Mouse (Mus musculus) lung, adult 2 months (tissue): Measurements from ENCODE around the gene Gnptab.

Experiments
- CTCF ChIP-seq: fragments of 200-500 bp; IDR thresholded peaks from 2 replicates; pipeline ENCODE4 v1.5.1; 2011; ENCODE audit warnings: mild to moderate bottlenecking, low read length, control low read depth; ENCODE audit not compliant: insufficient read depth
- POLR2A ChIP-seq: fragments of 200-500 bp; IDR thresholded peaks from 2 replicates; pipeline ENCODE4 v1.6.1; 2011; ENCODE audit warnings: low read depth, mild to moderate bottlenecking, control low read depth, low read length, borderline replicate concordance; ENCODE audit errors: extremely low read depth

GRCm38 (mm10) chr10:88409751-88410150, 30.8 kb downstream of the Gnptab start:
- TF ChIP-seq CTCF = no peak
- no peak for TF ChIP-seq POLR2A
